Mouse (Mus musculus) layer of hippocampus, adult 9-10 months (tissue): Measurements from ENCODE around the gene Ppp1r15b.

ENCODE experiments used
- DNase-seq: peaks from one replicate; pipeline ENCODE4 v3.0.0; 2022; ENCODE audit warnings: low spot score

Gene Ppp1r15b

DNA sequence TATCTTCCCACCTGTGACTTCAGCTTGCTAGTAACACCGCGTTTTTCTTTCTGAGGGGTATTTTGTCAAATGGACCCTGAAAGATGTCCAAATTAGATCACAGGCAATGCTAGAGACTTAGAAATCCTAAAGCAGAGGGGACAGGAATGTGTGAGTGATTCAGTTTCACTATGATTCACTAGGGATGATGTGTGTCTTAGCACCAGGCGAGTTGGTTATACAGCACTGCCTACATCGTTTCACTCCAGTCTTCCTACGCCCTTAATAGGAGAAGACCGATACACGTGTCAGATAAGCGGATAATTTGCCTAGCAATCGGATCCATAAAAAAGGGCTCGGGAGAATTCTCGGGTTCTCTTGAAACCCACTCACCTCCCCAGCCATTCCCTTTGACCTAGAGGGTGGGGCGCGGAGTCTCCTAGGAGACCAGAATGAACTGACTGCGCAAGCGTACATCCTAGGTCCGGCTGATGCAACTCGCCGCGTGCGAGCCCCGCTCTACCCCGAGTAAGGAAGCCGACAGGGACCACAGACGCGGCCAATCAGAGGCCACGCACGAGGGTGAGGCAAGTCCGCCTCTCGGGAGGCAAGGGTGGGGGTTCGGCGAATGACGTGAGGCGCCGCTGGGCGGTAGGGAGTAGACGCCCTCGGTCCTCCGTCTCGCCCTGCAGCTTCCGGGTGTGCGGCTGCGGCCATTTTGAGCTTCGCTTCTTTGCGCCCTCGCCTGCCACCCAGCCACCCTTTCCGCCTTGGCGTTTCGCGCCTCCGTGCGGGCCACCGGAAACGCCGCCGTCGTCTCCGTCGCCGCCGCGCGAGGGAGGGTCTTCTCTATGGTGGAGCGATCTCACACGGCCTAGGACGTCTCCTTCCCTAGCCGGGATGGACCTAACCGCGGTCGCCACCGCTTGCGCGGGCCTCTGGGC is at the start of gene Ppp1r15b:
Gene Ppp1r15b (plus strand): TSS at position 506 of the 923 bp plus-strand sequence.
- peak; percentile 97 for DNase-seq

DNA sequence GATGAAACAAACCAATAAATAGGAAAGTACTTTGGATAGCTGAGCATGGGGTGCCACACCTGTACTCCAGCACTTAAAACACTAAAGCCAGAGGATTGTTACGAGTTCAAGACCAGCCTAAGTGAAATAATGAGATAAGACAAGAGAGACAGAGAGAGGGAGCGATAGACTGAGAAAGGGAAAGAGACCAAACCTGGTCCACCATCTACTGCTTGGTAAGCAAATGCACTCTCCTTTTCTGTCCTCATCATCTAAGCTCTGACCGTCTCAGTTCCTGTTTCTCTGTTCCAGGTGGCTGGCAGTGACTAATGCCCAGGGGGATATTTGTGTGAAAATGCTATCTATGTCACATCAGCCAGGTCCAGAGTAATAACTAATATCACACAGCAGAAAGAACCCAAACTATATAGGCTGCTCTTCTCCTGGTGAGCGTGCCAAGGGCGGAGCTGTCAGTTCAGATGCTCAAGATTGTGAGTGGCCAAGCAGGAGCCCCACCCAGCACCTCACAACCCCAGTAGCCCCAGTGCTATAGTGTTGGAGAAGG is 47.9 kb upstream of the Ppp1r15b start:
- DNase-seq: no peak

DNA sequence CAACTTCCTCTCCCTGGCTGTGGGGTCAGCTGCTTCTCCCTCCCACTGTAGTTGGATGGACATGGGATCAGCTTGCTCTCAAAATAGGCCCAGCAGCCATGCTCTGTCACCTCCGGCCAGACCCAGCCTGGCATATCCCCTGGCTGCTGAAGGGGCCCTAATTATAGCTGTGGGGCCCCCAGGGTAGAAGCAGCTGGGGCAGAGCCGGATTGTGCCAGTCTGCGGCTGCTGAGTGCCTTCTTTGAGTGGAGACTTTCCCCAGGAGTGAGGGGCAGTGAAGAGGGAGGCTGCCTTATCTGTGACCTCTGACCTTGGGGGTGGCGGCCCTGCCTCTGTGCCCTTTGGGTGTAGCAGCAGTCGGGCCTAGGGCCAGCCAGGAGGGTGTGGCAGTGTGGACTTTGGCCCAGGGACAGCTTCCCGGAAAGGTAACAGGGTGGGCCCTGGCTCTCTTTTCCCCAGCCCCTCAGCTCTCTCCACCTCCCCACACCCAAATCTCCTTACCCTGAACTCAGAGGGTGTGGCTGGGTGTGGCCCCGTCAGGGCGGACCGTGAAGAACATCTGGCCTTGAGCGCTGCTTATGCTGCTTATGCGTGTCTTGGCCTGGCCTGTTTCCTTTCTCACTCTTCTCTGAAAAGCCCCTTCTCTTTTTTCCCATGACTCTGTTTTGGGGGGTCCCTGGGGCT is 46.9 kb upstream of the Ppp1r15b start:
- no peak for DNase-seq

DNA sequence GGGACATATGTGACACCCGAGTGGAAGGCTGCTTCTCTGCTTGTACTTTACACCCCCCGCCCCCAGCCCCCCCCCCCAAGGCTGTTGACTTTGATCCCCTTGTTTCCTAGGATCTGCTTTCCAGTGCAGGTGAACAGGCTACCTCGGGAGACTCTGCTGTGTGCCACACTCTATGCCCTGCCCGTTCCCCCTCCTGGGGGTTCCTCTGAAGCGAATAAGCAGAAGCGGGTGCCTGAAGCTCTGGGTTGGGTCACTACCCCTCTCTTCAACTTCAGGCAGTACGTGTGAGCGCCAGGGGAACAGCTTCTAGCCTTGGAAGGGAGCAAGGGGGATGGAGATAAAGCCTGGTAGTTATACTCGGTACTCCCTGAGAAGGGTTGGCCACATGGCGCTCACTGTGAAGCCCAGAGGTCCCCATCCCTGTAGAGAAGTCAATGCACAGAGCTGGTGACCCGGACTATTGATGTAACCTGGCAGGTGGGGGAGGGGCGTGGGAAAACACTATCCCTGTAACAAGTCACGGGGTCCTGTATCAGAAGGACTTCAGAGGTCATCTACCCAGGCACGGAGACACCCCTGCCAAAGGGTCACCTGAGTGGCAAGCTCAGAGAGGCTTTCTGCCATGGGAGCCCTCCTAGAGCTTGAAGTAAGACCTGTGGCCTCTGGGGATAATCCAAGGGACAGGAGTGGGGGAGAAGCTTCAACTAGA is 46.1 kb upstream of the Ppp1r15b start:
- DNase-seq: no peak

DNA sequence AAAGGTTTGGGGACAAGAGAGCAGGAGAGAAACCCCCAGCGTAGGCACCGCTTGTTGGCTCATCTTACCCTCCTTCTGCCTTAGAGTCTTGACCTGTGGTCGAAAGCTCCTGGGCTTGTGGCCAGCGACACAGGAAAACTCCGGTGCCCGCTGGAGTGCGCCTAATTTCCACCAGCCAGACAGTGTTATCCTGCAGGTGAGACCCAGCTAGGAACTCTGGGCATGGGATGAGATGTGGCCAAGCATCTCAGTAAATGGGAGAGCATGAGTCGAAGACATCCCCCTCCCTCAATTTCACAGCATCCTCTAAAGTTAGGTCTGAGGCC is 45.6 kb upstream of the Ppp1r15b start:
- DNase-seq: no peak

DNA sequence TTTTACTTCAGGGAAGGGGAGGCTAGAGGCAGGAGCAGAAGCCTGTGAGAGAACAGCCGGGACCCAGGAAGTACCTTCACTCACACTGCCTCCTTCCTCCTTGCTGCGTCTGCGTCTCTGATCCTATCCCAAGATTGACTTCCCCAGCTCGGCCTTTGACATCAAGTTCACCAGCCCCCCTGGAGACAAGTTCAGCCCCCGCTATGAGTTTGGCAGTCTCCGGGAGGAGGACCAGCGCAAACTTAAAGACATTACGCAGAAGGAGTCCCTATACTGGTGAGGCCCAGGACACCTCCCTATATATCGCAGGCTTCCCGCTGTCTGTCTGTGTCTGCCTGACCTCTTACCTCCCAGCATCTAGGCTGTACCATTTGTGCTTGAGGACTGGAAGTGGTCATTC is 44.1 kb upstream of the Ppp1r15b start:
- DNase-seq: no peak

DNA sequence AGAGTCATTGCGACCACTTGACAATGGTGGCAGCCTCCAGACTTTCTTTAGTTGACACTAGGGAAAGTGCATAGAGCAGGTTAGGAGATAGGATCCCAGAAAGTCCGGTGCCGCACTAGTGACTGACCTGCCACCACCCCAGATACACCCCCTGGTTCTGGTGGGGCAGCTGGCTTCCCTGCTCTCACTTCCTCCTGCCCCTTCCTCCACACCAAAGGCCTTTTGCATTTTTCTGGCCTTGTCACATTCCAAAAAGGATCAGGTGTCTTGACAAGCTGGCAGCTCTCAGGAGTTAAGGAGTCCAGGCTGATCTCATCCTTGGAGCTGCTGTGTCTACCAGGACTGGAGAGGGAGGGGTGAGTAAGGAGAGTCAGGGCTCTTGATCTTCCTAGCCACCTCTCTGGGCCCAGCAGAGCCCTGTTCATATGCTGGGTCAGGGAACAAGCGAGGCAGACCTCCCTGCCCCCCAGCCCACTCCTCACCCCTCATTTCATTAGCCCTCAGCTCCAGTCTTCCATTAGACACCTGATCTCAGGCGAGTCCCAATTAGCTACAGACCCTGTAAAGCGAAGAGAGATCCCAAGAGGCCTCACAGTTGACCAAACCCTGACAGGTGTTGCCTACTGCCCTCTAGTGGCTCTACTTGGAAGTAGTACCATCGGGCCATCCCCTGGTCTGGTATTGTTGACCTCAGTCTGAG is 43.6 kb upstream of the Ppp1r15b start:
- no peak for DNase-seq

DNA sequence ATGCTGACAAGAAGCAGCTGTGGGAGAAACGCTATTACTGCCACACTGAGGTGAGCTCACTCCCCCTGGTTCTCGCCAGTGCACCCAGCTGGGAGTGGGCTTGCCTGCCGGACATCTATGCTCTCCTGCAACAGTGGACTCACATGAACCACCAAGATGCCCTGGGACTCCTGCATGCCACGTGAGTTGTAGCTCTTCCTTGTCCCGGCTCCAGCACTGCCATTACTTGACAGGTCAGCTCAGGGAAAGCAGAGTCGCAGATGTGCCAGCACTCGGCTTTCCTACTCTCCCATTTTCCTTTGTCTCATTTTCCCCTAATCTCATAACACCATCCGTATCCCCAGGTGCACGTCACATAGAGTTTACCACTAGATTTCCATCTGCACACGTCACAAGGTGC is 42.7 kb upstream of the Ppp1r15b start:
- DNase-seq: no peak

DNA sequence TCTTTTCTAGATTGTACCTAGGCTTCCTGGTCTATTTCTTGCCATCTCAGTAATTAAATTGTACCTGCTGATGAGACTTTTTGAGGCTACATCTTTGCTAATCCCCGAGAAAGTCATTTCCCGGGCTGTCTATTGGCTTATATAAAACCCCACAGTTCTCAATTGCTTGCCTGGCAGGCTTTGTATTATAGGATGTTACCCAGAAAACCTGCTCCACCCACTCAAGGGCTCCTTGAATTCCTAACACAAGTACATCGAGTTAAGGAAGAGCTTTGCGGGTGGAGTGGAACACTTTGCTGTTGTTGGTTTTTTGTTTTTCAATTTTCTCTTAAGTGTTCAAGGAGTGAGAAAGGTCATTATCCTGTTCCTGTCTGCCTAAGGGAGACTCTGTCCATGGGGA is 41.5 kb upstream of the Ppp1r15b start:
- DNase-seq: no peak

DNA sequence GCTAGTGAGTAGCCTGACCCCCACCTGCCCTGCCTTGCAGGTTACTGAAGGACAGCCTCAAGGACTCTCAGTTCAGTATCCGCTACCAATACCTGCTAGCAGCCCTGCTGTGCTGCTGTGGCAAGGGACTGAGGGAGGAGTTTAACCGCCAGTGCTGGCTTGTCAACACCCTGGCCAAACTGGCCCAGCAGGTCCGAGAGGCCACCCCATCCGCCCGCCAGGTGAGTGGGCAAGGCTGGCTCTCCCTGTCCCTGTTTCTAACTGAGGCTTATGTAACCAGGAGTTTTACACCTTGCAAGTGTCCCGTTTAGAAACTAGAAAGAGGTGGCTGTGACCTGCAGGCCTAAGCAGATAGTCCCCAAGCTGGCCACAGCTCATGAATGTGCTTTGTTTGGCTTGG is 40.3 kb upstream of the Ppp1r15b start:
- DNase-seq: no peak

DNA sequence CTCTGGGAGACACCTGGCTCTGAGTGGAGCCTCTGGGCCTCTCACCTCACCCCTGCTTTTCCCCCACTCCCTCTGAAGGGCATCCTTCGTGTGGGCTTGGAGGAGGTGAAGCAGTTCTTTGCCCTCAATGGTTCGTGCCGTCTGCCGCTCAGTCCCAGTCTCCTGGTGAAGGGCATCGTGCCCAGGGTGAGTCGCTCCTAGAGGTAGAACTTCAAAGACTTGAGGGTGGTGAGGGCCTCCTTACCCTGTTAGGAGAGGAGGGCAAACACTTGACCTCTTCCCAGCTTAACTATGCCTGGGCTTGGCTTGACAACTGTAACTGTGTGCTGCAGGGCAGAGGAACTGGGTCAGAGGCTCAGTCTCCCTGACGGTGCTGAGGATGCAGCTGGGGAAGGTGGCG is 39.5 kb upstream of the Ppp1r15b start:
- no peak for DNase-seq

DNA sequence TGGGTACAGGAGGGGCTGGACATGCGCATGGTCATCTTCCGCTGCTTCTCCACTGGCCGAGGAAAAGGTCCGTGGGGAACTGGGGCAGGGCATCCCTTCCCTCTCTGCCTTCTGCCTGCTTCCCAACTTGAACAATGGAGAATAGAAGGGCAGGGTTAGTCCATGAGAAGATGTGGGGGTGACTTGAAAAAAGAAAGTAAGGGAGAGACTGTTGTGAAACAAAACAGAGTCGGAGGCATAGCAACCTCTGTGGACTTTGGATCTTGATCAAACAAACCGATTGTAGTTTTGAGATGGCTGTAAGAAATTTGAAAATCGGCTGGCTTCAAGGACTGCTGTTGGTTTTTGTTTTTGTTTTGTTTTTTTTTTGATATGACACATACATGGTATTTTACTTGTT is 37.2 kb upstream of the Ppp1r15b start:
- no peak for DNase-seq

DNA sequence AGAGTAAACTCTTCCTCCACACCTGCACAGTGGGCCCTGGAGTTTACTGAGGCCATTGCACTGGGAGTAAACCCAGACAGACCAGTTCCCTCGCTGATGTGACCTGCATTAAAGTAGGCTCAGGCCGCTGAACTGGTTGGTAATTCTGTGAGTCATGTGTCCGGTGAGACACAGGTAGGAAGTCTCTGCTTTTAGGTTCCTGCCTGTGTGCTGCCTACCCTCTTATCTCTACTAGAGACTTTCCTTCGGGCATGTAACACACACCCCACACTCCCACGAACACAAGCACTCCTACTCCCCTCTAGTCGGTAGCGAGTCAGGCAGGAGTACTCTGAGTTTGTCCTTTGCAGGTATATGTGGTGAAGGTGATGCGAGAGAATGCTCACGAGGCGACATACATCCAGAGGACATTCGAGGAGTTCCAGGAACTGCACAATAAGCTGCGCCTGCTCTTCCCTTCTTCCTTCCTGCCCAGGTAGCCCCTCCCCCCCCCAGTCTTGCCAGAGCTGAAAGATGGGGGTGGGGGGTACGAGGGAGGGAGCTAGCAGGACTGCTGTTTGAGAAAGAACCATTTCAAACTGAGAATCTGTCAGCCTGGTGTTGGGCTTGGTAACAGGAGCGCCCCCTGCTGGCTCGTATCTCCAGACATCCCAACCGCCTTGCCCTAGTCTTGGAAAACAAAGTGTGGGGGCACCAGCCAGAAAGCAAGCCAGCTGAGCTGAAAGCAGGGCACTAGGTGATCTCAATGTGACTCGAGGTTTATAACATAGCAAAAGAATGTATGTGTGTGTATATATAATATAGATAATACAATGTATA is 29.8 kb upstream of the Ppp1r15b start:
- peak; percentile 64 for DNase-seq

DNA sequence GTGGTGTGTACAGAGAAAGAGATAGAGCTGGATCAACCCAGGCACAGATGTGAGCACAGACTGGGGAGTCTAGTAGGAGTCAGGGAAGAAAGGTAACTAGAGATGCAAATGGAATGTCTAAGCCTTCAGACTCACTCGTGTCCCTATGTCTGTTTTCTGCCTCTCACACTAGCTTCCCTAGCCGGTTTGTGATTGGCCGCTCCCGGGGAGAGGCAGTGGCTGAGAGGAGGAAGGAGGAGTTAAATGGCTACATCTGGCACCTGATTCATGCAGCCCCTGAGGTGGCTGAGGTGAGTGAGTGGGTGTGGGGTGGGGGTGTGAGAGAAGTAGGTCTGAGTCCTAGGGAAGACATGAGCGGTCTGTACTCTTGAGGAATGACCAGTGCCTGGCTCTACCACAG is 28.8 kb upstream of the Ppp1r15b start:
- DNase-seq: no peak

DNA sequence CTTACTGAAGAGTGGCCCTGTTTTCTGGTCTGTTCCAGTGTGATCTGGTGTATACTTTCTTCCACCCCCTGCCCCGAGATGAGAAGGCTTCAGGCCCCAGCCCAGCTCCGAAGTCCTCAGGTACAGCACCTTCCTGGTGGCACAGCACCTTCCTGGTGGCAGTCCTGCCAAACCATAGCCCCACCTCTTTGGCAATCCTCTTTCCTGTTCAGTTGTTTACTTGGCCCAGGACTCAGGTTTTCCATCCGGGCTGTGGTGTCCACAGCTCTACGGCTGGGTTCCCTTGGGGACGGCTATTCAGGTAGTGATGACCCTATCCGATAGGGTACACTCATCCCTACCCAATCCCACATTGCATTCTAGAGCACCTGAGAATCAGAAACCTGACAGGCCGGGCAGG is 27.6 kb upstream of the Ppp1r15b start:
- no peak for DNase-seq

DNA sequence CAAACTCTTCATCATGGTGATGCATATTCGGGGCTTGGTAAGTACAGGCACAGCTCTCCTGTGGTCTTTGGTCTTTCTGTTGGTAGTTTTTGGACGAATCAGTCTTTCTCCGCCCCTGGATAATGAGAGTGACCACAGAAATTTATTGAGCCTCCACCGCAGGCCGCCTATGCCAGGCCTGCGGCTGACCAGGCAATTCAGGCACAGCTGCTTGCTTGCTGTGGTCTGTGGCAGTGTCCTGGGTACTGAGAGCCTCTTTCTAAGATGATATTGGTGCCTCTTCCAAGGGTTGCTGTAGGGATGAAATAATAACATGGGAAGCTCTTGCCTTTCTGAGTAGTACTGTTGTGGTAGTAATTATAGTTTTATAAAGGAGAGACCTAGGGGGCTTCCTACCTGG is 27.1 kb upstream of the Ppp1r15b start:
- DNase-seq: no peak

DNA sequence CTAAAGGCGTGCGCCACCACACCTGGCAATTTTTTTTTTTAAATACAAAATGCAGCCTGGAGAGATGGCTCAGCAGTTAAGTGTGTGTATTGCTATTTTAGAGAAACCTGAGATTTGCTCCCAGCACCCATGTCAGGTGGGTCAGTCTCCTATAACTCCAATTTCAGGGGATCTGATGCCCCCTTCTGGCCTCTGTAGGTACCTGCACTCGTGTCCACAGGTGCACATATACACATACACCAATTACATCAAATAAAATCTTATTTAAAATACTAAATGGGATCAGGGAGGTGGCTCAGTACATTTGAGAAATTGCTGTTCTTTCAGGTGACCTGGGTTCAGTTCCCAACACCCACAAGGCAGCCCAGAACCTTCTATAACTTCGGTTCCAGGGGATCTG is 14.8 kb upstream of the Ppp1r15b start:
- DNase-seq: no peak

DNA sequence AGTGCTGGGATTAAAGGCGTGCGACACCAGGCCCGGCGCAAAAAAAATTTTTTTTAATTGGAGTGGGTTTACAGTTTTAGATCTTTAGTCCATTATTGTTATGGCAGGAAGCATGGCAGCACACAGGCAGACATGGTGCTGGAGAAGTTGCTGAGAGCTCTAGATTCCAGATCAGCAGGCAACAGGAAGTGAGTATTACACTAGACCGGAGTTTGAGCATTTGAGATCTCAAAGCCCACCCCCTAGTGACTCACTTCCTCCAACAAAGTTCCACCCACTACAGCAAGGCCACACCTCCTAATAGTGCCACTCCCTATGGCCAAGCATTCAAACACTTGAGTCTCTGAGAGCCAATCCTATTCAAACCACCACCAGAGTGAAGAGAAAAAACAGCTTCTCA is 12.8 kb upstream of the Ppp1r15b start:
- no peak for DNase-seq

DNA sequence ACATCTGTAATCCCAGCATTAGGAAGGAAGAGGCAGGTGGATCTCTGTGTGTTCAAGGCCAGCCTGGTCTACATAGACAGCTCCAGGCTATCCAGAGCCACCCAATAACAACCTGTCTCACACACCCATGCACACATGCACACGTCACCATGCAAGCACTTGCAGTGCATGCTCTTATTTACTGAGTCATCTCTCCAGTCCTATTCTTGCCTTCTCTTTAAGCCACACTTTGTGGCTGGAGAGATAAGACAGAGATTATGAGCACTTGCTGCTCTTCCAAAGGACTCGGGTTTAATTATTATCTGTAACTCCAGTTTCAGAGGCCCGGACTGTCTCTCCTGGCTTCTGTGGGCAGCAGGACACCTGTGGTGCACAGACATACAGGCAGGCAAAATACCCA is 12.1 kb upstream of the Ppp1r15b start:
- DNase-seq: no peak

DNA sequence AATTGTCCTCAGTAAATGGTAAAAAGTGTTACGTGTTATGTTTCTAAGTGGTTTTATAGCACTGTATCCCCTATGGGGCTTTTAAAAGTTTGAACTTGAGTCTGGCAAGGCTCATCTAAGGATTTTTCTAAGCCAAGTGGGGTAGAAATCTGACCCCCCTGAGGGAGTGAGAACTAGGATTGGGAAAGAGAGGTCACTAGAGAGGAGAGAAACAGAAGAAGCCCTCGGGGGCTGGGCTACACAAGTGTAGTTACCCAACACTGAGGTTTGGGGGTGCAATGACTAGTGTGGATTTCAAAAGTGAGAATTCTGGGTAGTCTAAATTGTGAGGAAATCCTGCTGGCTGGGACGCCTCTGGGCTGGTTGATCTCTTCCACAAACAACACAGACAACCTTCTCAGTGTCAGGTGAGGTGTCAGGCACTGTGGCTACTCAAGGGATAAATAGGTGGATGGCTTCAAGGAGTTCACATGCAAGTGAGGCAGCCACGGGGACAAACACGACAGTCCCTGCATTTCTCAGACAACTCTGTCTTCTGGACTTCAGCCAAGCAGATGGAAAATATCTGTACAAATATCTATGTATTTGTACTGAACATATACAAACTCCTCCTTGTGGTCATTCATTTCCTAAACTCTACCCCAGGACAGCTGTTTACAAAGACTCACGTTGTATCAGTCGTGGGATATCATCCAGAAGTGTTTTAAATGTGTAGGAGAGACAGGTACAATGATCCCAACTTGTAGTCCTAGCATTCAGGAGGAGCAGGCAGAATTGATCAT is 10.8 kb upstream of the Ppp1r15b start:
- no peak for DNase-seq
